Mouse (Mus musculus) urinary bladder, postnatal 4 days (tissue): ENCODE results near the gene Asap3.

Experiments used
- DNase-seq, 2 experiments: peaks; one replicate each; pipeline ENCODE4 v3.0.0; 2021 to 2022; ENCODE audit warnings: low spot score in 2 of 2

Asap3 gene

GRCm38 (mm10) chr4:136206033-136206893, at the start of gene Asap3:
Gene Asap3 (plus strand): TSS chr4:136206365.
- peak; percentile 97 to 100 for DNase-seq

GRCm38 (mm10) chr4:136158498-136158897, 47.7 kb upstream of the Asap3 start:
- no peak for DNase-seq

DNA sequence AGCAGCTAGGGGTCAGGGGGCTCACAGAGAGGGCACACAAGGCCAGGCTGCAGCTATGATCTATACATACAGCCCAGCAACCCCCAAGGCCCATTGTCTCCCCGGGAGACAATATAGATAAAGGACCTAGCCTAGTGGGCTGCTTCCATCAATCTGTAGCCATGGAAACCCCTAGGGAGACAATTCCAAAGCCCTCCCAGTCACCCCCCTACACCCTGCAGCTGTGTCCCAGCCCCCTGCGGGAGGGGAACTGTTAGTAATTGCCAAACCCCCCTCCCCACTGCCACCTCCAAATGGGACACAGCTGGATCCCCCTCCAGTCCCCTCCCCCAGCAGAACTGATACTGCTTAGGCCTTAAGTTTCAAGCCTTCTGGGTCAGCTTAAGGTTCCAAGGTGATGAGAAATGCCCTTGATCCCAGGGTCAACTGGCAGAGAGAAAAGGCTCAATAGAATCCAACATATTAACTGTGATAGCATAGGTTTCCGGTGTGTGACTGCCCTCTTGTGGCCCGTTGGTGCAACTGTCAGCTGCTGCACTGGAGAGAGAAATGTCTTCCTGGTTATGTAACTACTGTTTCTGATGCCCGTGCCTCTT, 46.3 kb upstream of the Asap3 start:
- DNase-seq, result peak in 1 of 2 experiments; percentile 67

DNA sequence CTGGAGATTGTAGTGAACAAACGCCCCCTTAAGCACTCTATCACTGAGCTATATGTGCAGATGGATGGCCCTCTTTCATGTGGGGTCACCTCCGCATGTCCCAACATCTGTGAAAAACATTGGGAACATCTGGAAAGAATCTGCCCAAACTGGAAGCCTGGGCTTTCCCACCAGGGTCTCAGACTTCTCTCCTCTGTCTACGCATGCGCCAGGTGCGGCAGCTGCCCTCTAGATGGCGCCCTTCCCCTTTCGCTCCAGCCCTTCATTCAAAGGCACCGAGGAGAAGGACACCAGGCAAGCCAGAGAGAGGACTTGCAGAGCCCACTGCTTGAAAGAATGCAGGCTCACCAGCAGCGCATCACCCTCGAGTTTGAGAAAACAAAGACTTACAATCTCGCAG, 42.7 kb upstream of the Asap3 start:
- DNase-seq, result peak; percentile 81 to 90

DNA sequence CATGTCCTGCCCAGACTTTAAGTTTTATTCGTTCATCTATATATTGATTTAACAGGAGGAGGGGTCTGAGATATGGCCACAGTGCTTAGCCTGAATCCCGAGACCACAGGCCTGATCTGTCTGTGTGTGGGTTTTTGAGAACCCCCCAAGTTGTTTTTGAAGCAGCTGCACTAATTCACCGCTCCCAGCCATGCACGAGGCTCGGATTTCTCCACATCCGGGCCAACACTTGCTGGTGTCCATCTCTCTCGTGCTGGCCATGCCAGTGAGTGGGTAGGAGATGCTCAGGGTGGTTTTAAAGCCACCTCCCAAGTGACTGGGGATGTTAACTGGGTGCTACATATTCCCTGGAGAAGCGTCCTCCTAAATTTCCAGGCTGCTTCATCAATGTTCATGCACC, 41.2 kb upstream of the Asap3 start:
- no peak for DNase-seq

GRCm38 (mm10) chr4:136167701-136168100, 38.5 kb upstream of the Asap3 start:
- DNase-seq, result no peak

DNA sequence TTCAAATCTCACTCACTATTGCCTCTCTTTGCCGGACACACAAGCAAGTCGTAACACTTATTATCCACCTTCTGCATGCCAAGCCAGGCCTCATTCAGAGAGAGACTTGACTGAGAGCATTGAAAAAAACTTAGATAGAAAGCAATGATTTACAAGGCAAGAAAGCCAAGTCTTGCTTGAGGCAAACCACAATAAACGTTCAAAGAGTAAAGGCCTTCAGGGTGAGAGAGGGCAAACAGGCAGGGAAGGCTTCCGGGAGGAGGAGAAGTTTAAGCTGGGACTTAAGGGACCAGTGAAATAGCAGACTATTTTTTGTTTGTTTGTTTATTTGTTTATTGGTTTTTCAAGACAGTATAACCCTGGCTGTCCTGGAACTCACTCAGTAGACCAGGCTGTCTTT, 35.8 kb upstream of the Asap3 start:
- DNase-seq, result no peak

GRCm38 (mm10) chr4:136171455-136171854, 34.7 kb upstream of the Asap3 start:
- DNase-seq, result no peak

DNA sequence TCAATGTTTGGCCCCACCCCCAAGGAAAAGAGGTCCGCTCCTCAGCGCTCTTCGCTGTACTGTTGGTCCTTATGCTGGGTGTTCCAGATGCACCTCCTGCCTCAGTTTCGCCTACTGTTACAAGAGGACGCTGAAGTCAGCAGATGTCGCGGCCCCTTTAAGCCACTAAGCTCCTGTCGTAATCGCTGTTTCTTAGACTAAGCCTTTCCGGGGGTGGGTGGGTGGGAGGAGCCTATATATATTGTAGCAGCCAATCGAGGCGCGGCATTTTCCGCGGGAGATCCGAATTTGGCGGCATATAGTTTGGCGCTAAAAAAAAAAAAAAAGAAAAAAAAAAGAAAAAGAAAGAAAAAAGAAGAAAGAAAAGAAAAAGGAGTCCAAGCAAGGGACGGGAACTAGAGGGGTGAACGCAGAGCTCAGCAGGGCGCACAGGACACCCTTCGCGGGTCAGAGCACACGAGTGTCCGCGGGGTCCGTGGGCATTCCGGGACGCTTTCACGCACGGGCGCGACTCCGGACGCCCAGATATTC, 34.1 kb upstream of the Asap3 start, which contains the start of gene E2f2:
TSS of gene E2f2 (plus strand) at position 384 of the 531 bp plus-strand sequence.
- DNase-seq, result no peak

- peak in 1 of 2 experiments; percentile 75 for DNase-seq
These were observed 33.5 kb upstream of the Asap3 start for GRCm38 (mm10) chr4:136172542-136173209.

DNA sequence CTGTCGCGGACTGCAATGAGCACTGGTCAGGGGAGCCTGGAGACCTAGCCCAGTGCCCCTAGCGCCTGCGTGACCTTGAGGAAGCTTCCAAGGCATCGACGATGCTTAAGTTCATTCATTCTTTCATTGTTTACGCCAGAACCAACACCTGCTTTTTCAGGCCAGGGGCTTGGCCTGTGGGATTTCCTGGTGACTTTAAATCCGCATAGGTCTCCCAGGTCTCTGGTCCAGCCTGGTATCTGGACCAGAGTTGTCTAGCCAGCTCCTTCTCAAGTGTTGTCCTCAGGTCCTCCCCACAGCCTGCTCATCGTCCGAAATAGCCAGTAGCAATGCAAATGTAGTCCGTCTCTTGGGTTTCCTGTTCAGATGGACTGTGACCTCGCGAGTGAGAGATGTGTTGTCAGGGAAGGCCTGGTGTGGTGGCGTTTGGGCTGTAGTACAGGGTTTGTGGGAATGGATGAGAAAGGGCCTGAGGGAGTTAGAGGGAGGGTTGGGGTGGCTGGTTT, 32.9 kb upstream of the Asap3 start:
- DNase-seq, result no peak

- DNase-seq, result no peak
These were observed 31.7 kb upstream of the Asap3 start for GRCm38 (mm10) chr4:136174216-136175193.

DNA sequence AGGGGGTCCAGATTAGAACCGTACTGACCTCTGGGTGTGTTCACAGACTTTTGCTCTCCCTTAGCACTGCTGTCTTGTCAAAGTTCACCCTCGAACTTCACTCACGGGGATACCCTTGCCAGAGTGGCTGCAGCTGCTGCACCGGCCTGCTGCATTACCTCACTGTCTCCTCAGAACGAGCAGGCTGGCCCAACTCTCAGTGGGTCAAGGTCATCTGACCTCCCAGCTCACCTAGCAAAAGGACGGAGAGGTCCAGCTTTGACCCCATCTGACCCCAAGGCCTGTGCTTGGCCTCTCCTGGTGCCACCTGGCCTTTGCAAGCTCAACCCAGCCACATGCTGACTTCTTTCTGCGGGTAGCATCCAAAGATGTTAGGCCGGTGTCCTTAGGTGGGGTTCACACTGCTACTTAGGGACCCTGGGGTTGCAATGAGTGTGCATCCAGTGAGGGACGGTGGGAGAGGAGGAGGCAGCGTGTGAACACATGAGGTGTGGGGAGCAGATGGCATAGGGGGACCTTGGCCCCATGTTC, 30.1 kb upstream of the Asap3 start:
- DNase-seq, result no peak

- no peak for DNase-seq
These were observed 28.9 kb upstream of the Asap3 start for GRCm38 (mm10) chr4:136177244-136177611.

- no peak for DNase-seq
These were observed 28.3 kb upstream of the Asap3 start for GRCm38 (mm10) chr4:136177612-136178474.

DNA sequence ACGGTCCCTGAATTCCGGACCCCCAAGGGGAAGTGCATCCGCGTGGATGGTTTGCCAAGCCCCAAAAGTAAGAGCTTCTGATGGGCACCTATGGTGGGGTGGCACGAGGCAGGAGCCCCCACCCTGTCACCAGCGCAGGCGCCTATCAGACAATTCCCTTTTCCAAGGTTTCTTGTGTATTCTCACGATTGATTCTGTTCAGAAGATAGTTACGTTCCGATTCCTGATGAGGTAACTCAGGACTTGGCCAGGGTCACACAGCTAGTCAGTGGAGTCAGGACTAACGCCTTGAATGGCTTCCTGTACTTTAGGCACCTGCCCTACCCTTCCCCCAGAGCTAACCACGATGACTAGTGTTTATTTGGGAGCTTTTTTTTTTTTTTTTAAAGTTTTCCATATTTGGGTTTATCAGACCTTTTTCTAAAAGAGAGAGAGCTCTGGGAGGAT, 27.7 kb upstream of the Asap3 start:
- DNase-seq, result no peak

GRCm38 (mm10) chr4:136179456-136179855, 26.7 kb upstream of the Asap3 start:
- DNase-seq, result no peak

DNA sequence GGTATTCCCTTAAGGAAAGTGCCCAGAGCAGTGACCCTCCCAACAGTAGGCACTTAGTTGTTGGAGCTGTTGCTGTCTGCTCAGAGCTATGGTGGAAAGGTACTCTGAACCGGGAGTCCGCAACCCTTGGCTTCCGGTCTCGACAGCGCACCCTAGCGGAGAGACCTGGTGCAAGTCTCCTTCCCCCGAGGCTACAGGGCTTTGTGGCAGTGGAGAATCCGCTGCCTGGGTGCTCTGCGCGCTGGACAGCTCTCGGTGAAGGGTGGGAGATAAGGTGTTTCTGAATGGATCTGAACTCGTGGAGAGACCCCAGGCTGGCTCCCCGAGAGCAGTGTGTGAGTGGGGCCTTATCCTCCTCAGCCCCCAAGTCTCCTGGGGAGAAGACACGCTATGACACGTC, 26.2 kb upstream of the Asap3 start:
- DNase-seq, result peak; percentile 75 to 90
